In the genomic region with DNA sequence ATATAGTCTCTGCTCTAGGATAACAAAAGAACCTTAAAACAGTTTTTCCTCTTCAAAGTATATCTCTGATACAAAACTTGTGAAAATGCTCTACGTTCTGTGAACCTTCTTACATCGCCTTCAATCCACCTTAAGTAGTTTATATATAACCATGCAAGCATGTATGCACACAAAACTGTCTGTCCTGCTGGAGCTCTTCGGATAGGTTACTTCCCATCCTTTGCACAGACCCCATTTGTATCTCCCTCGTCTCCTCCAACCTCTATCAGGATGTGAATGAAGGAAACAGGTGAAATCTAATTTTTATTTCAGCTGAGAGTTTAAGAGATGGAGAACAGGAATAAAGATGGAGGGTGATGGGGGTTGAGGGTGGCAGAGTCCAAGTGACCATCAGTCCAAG, we compare ENCODE assay signal across 8 mouse cellular contexts. TPM values are rescaled to one million over a fixed set of nuclear protein-coding genes. Genes with fewer than 3 reads are reported as not detected.
A peak's percentile ranks its signal among the peaks of the same experiment; 100 is the strongest.
DNase-seq lines count a peak whose midpoint lies in the region; ATAC-seq lines count a peak whose summit lies in the region.

No protein-coding gene starts in this region.

- WGBS in liver, embryonic 11.5 days, result 46% methylated on average over 4 of the region's 4 CpGs
- 43% methylated on average over 4 of the region's 4 CpGs for WGBS in stomach, embryonic 16.5 days

- ATAC-seq in megakaryocyte, adult 5-6 weeks (ENCODE audit: poor library complexity, severe bottlenecking), result no peak
- no peak for ATAC-seq in liver, embryonic 11.5 days (replicated peaks; ENCODE audit: low FRiP score)
- ATAC-seq in stomach, embryonic 16.5 days (ENCODE audit: insufficient read depth, low FRiP score), result no peak

- H3K36me3 ChIP-seq in megakaryocyte, embryonic 14.5 days (replicated peaks; ENCODE audit: low read length), result peaks cover 17% of the 10 kb centered on the region
- H3K36me3 ChIP-seq in liver, embryonic 11.5 days (ENCODE audit: control insufficient read depth, insufficient read depth, low read length), result no peaks in the 10 kb centered on the region
- peaks cover 7% of the 10 kb centered on the region; the same call in 1 of the 2 replicates for H3K36me3 ChIP-seq in stomach, embryonic 16.5 days (ENCODE audit: control insufficient read depth, insufficient read depth, low read length)

- peaks cover 33% of the 10 kb centered on the region for H3K4me1 ChIP-seq in megakaryocyte, embryonic 14.5 days
- no peaks in the 10 kb centered on the region for H3K4me1 ChIP-seq in liver, embryonic 11.5 days (replicated peaks; ENCODE audit: control insufficient read depth, insufficient read depth, low read length)
- H3K4me1 ChIP-seq in stomach, embryonic 16.5 days (ENCODE audit: control insufficient read depth, insufficient read depth, low read length), result peaks cover 13% of the 10 kb centered on the region

- intact Hi-C loops in gastrocnemius, postnatal 14 days (cut with DNase I; ENCODE audit: low total_unique reads), result no loop called here

- DNase-seq in cerebellum, adult 9-10 months, result peak; percentile 5
- DNase-seq in cerebellum, postnatal 10 days, result no peak
- DNase-seq in liver, embryonic 11.5 days (ENCODE audit: low spot score), result no peak
- DNase-seq in gastrocnemius, postnatal 14 days, result no peak
- no peak for DNase-seq in adipocyte (ENCODE audit: low spot score)

- peak overlapping the region; percentile 74 for H3K4me2 ChIP-seq in liver, embryonic 11.5 days
- peak overlapping the region; percentile 81 for H3K4me2 ChIP-seq in stomach, embryonic 16.5 days (ENCODE audit: low read depth, low read length)

- peak overlapping the region; percentile 76; the same call in 1 of the 2 replicates for H3K9ac ChIP-seq in liver, embryonic 11.5 days (ENCODE audit: low read depth, low read length)
- peak overlapping the region; percentile 96 for H3K9ac ChIP-seq in stomach, embryonic 16.5 days (ENCODE audit: low read length)

- no peaks in the 10 kb centered on the region for H3K27me3 ChIP-seq in megakaryocyte, embryonic 14.5 days (replicated peaks)
- no peaks in the 10 kb centered on the region for H3K27me3 ChIP-seq in liver, embryonic 11.5 days (replicated peaks; ENCODE audit: control insufficient read depth, insufficient read depth, low read length)
- no peaks in the 10 kb centered on the region for H3K27me3 ChIP-seq in stomach, embryonic 16.5 days (ENCODE audit: control insufficient read depth, insufficient read depth, low read length)

- no peak overlapping the region for H3K27ac ChIP-seq in liver, embryonic 11.5 days (ENCODE audit: low read depth, low read length)
- no peak overlapping the region for H3K27ac ChIP-seq in stomach, embryonic 16.5 days (ENCODE audit: low read length)

- peak overlapping the region; percentile 95 for H3K4me3 ChIP-seq in megakaryocyte, embryonic 14.5 days (replicated peaks)
- peak overlapping the region; percentile 74 for H3K4me3 ChIP-seq in liver, embryonic 11.5 days (ENCODE audit: low read depth, low read length)
- peak overlapping the region; percentile 73 for H3K4me3 ChIP-seq in stomach, embryonic 16.5 days (replicated peaks; ENCODE audit: low read length)

- H3K9me3 ChIP-seq in megakaryocyte, embryonic 14.5 days, result no peaks in the 10 kb centered on the region
- no peaks in the 10 kb centered on the region for H3K9me3 ChIP-seq in liver, embryonic 11.5 days (ENCODE audit: control insufficient read depth, low read length)
- no peaks in the 10 kb centered on the region for H3K9me3 ChIP-seq in stomach, embryonic 16.5 days (replicated peaks; ENCODE audit: control insufficient read depth, low read length)

RNA-seq across cellular contexts. Expression of gene Usp40, which starts 0.4 kb away (rescaled TPM):
- 0.68 and 2.3 TPM in 2 replicates for polyA plus RNA-seq in megakaryocyte, embryonic 14.5 days (2012; ENCODE audit: insufficient read depth, low replicate concordance)
- 7.0 and 8.8 TPM in 2 replicates for total RNA-seq in megakaryocyte, adult 5-6 weeks (2015)
- 12.8 and 18.9 TPM in 2 replicates for total RNA-seq in megakaryocyte, adult 5-6 weeks (2017)
- polyA plus RNA-seq in liver, embryonic 11.5 days (2014; fragmentation: Nextera tagmentation; extraction: Ambion mirVana), result 17.9 and 20.5 TPM in 2 replicates
- 31.8 and 31.9 TPM in 2 replicates for polyA plus RNA-seq in stomach, embryonic 16.5 days (2015; fragmentation: Nextera tagmentation; extraction: Ambion mirVana)
- total RNA-seq in gastrocnemius, postnatal 14 days (2021), result 10 to 100 TPM; 11.4 to 12.5 TPM

RNA-seq across cellular contexts. Expression of gene Ugt1a10, which starts 46.5 kb away (rescaled TPM):
- polyA plus RNA-seq in megakaryocyte, embryonic 14.5 days (2012; ENCODE audit: insufficient read depth, low replicate concordance), result not detected in 2 replicates
- not detected in 2 replicates for total RNA-seq in megakaryocyte, adult 5-6 weeks (2015)
- total RNA-seq in megakaryocyte, adult 5-6 weeks (2017), result not detected in 2 replicates
- polyA plus RNA-seq in liver, embryonic 11.5 days (2014; fragmentation: Nextera tagmentation; extraction: Ambion mirVana), result not detected in 2 replicates
- polyA plus RNA-seq in stomach, embryonic 16.5 days (2015; fragmentation: Nextera tagmentation; extraction: Ambion mirVana), result not detected in 2 replicates
- not detected for total RNA-seq in gastrocnemius, postnatal 14 days (2021)
